Mouse (Mus musculus): ENCODE results near the gene Mettl1.

GRCm38 (mm10) chr10:127041274-127041766, at the start of gene Mettl1, which contains the start of gene Eef1akmt3:
- TF ChIP-seq CTCF (IDR thresholded peaks at IDR 0.05; ENCODE audit: extremely low read depth, insufficient read depth, low read length) (no peak), POLR2A (IDR thresholded peaks at IDR 0.05; ENCODE audit: extremely low read depth, insufficient read depth, low read length) (no peak)

All from cortical plate, adult 2 months (tissue).